Mouse (Mus musculus) megakaryocyte, embryonic 14.5 days (primary cell): Measurements from ENCODE around the gene Olfr649.

Experiments
- FLI1 ChIP-seq: IDR thresholded peaks from 2 replicates; pipeline ENCODE4 v1.6.1; 2012; ENCODE audit warnings: low read length, inconsistent platforms, mixed read lengths
- GATA1 ChIP-seq: IDR thresholded peaks from 3 replicates; pipeline ENCODE4 v1.6.1; 2012; ENCODE audit warnings: mixed read lengths, low read length, inconsistent platforms, borderline replicate concordance

- no peak for TF ChIP-seq GATA1
- no peak for TF ChIP-seq FLI1
Measured at GRCm38 (mm10) chr7:104143179-104143578, 52.6 kb downstream of the Olfr649 start, which contains the start of gene Ubqln3.
